Mouse (Mus musculus): ENCODE measurements around the gene Mtus2.

Gene Mtus2

GRCm38 (mm10) chr5:147957592-147958271 lies 612 bp downstream of the Mtus2 start:
- DNase-seq (ENCODE audit: low spot score), result peak; percentile 4

GRCm38 (mm10) chr5:147958552-147958951 lies 1.4 kb downstream of the Mtus2 start:
- DNase-seq (ENCODE audit: low spot score), result no peak

- DNase-seq (ENCODE audit: low spot score), result no peak
Observed at GRCm38 (mm10) chr5:147959088-147959487, 2.0 kb downstream of the Mtus2 start.

- no peak for DNase-seq (ENCODE audit: low spot score)
Observed at GRCm38 (mm10) chr5:147960793-147961192, 3.7 kb downstream of the Mtus2 start.

- DNase-seq (ENCODE audit: low spot score), result no peak
Observed at GRCm38 (mm10) chr5:147963820-147964580, 6.9 kb downstream of the Mtus2 start.

- no peak for DNase-seq (ENCODE audit: low spot score)
Observed at GRCm38 (mm10) chr5:147964776-147965175, 7.7 kb downstream of the Mtus2 start.

DNA sequence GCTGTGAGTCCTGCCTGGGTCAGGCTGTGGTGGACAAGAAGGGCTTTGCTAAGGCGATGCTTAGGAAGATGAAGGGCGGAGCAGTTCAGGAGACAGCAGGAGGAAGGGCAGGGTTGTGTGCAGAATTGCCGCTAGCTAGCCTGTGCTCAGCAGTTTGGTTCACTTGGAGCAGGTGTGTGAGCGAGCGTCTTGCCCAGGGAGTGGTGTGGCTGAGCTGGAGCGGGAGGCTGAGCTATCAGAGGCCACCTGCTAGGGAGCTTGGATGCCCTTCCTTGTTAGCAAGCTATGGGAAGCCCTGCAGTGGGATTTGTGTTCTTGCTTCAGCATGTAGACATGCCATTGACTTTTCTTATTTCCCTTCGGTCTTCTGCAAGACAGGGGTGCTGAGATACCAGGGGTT lies 9.5 kb downstream of the Mtus2 start:
- DNase-seq (ENCODE audit: low spot score), result no peak

- DNase-seq (ENCODE audit: low spot score), result no peak
Observed at GRCm38 (mm10) chr5:147969566-147969965, 12.4 kb downstream of the Mtus2 start.

GRCm38 (mm10) chr5:147976001-147976400 lies 18.9 kb downstream of the Mtus2 start:
- DNase-seq (ENCODE audit: low spot score), result no peak

GRCm38 (mm10) chr5:147980606-147981005 lies 23.5 kb downstream of the Mtus2 start:
- DNase-seq (ENCODE audit: low spot score), result no peak

GRCm38 (mm10) chr5:147990289-147990688 lies 33.2 kb downstream of the Mtus2 start:
- no peak for DNase-seq (ENCODE audit: low spot score)

GRCm38 (mm10) chr5:147990775-147991174 lies 33.7 kb downstream of the Mtus2 start:
- DNase-seq (ENCODE audit: low spot score), result no peak

DNA sequence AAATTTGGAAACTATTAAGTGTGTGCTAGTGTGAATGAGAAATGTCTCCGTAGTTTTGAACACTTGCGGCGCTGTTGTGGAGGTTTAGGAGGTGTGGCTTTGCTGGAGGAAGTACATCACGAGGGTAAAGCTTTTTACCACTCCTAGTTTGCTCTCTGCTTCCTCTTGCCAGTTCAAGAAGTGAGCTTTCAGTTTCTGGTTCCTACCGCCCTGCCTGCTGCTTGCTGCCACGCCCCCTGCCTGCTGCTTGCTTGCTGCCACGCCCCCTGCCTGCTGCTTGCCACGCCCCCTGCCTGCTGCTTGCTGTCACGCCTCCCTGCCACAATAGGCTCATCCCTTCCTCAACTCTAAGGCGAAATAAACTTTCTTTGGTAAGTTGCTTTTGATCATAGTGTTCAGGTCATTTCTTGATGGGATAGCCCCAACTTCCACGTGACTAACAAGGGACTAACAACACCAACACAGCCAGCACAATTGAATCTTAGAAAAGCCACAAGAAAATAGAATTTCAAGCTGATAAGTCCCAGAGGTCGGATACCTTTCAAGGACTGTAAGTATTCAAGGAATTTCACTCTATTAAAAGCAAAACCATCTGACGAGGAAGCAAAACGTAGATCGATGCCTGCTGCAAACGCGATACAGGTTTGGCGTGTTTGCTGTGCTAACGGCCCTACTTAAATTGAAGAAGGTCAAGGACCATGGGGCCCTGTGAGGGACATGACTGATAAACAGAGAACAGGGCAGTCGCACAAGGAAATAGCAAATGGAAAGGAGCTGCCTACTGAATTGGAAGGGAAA lies 35.7 kb downstream of the Mtus2 start:
- DNase-seq (ENCODE audit: low spot score), result peak; percentile 5

GRCm38 (mm10) chr5:148005263-148005662 lies 48.1 kb downstream of the Mtus2 start:
- no peak for DNase-seq (ENCODE audit: low spot score)

DNA sequence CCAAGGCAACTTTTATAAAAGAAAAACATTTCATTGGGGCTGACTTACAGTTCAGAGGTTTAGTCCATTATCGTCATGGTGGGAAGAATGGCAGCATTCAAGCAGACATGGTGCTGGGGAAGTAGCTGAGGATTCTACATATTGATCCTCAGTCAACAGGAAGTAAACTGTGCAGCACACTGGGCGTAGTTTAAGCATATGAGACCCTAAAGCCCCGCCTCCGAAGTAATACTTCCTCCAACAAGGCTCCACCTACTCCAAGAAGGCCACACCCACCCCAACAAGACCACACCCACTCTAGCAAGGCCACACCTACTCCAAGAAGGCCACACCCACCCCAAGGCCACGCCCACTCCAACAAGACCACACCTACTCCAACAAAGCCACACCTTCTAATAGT lies 55.0 kb downstream of the Mtus2 start:
- no peak for DNase-seq (ENCODE audit: low spot score)

DNA sequence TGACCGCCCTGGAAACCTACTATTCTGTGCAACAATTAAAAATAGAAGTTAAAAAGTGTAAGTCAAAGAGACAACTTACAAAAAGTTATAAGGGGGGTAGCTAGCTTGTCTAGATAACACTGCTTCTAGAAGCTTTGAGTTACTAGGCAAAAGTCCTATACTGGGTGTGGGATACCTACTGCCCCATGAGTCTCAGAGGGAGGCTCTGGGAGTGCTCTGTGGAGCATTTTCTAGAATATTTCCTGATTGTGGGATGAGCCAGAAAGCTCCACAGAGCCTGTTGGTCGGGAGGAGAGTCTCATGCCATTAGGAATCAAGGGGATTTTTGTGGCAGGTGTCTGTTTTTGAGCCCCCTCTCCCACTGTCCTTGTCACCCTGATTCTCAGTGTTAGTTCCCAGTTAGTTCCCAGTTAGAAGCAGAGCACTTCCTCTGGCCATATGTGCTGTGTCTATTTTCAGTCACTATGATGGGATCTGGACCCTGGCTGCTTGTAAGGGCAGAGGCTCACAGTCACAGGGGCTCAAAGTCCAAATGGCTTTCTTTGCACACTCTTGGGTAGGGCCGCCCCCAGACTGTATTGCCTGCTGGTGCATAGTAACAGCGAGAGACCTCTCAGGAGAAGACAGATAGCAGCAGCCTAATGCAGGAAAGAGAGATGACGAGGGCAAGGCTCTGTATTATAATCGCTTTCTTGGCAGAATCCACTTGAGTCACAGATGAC lies 57.2 kb downstream of the Mtus2 start:
- DNase-seq (ENCODE audit: low spot score), result no peak

DNA sequence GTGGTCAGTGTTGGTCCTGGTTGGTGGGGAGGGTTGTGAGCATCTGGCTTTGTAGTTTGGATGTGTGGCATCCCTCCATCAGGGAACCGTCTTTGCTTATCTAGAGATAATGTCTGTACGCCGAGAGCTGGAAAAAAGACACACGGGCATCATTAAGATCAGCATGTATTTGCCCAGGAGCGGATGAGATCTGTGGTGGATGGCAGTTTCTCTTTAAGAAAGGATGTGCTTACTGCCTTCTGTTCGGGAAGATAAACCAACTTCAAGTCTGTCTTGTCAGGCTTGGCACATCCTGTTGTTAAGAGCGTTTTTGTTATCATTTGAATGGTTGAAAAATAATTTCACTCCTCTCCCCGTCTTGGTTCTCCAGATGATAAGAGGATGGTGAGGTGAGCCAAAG lies 58.3 kb downstream of the Mtus2 start:
- no peak for DNase-seq (ENCODE audit: low spot score)

DNA sequence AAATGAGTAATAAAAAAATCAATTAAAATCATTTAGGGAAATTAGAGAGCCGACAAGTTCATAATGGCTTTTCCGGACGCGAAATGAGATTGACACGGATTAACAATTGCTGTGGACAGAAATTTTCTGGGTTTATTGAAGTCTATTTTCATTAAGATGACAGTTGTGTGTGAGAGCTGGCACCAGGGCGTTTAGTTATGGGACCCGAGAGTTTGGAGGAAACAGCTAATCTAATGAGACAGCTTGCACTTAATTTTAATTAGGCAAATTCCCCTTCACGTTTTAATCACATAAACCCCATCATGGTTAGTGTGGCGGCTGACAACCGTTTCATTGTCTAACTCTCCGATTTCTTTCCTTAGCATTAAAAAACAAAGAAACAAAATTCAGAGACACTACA lies 60.3 kb downstream of the Mtus2 start:
- DNase-seq (ENCODE audit: low spot score), result no peak

GRCm38 (mm10) chr5:148022784-148023183 lies 65.7 kb downstream of the Mtus2 start:
- no peak for DNase-seq (ENCODE audit: low spot score)

GRCm38 (mm10) chr5:148026401-148027349 lies 69.6 kb downstream of the Mtus2 start:
- no peak for DNase-seq (ENCODE audit: low spot score)

DNA sequence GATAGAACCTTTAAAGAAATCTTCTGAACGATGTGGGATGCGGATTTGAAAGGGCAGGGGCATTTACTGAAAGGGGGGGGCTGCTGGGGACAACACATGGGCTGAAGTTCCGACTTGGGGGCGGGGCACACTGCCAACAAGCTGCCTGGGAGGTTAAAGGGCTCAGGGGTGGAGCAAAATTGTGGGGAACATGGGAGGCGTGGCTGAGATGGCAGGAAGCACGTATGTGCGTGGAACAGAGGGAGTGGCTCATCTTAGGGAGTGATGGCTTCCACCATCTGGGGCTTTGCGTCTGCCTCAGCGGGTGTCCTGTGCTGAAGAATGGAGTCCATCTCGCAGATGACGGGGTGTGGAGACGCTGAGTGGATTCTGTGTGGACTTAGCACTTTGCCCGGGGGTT lies 70.9 kb downstream of the Mtus2 start:
- DNase-seq (ENCODE audit: low spot score), result no peak

All from ovary, postnatal 10 days (tissue).